Mouse (Mus musculus): ENCODE measurements at regions not wholly inside any gene's neighbourhood (a gene's known extent, or its start where the extent isn't known, plus 50 kb on each side); places are given as distances from the start of the nearest gene placed in this dataset.

GRCm38 (mm10) chr3:120946906-120947305 lies 224.6 kb downstream of the Rwdd3 start:
- TF ChIP-seq POLR2A (IDR thresholded peaks at IDR 0.05; ENCODE audit: insufficient read depth, low read length) (no peak), CTCF (IDR thresholded peaks at IDR 0.05; ENCODE audit: low read depth, low read length) (no peak)

Data from ES-Bruce4 (cell line).